Mouse (Mus musculus) kidney, embryonic 16.5 days (tissue): ENCODE results near the gene D5Ertd579e. TPM values are rescaled to one million over a fixed set of nuclear protein-coding genes. Genes with fewer than 3 reads are reported as not detected.

Experiments used
- ATAC-seq: fragments of 200-750 bp; cut with Nextera tagmentation; 2 replicates; pipeline ENCODE4 v1.8.0; 2017; ENCODE audit warnings: moderate TSS enrichment; ENCODE audit not compliant: low FRiP score, low TSS enrichment
- H3K27ac ChIP-seq: fragments of 300-500 bp; sonication (generic); 2 replicates; pipeline ENCODE4 v1.5.1; 2014; ENCODE audit warnings: low read length
- H3K27me3 ChIP-seq: fragments of 300-500 bp; sonication (generic); 2 replicates; pipeline ENCODE4 v1.6.1; 2014; ENCODE audit warnings: low read length, control low read depth, mixed read lengths; ENCODE audit not compliant: insufficient read depth
- H3K36me3 ChIP-seq: fragments of 300-500 bp; sonication (generic); 2 replicates; pipeline ENCODE4 v1.6.1; 2014; ENCODE audit warnings: low read length, control low read depth, mixed read lengths; ENCODE audit not compliant: insufficient read depth
- H3K4me1 ChIP-seq: fragments of 300-500 bp; sonication (generic); 2 replicates; pipeline ENCODE4 v1.6.1; 2014; ENCODE audit warnings: low read length, control low read depth, mixed read lengths; ENCODE audit not compliant: insufficient read depth
- H3K4me2 ChIP-seq: fragments of 300-500 bp; sonication (generic); replicated peaks from 2 replicates; pipeline ENCODE4 v1.6.1; 2014; ENCODE audit warnings: low read depth, low read length
- H3K4me3 ChIP-seq: fragments of 300-500 bp; sonication (generic); 2 replicates; pipeline ENCODE4 v1.5.1; 2014; ENCODE audit warnings: mild to moderate bottlenecking, low read length
- H3K9ac ChIP-seq: fragments of 300-500 bp; sonication (generic); replicated peaks from 2 replicates; pipeline ENCODE4 v1.6.1; 2014; ENCODE audit warnings: low read length
- H3K9me3 ChIP-seq: fragments of 300-500 bp; sonication (generic); 2 replicates; pipeline ENCODE4 v1.6.1; 2016; ENCODE audit warnings: low read length, control low read depth
- WGBS: fragments of 180-500 bp; shearing (Covaris S2); extraction: QIAGEN DNeasy Blood & Tissue Kit; methylation state at CpG from one replicate; pipeline ENCODE4 v1.1.7; 2014; 5-methylcytosine and 5-hydroxymethylcytosine counted together
- polyA plus RNA-seq: library from polyadenylated mRNA; unstranded; fragments of >200 nt; fragmentation: Nextera tagmentation; extraction: Ambion mirVana; gene quantifications from 2 replicates; pipeline ENCODE4 v1.2.1, GENCODE M21; 2015

D5Ertd579e gene
- polyA plus RNA-seq, 1 experiment from 2014 or later: 18.4 TPM

DNA sequence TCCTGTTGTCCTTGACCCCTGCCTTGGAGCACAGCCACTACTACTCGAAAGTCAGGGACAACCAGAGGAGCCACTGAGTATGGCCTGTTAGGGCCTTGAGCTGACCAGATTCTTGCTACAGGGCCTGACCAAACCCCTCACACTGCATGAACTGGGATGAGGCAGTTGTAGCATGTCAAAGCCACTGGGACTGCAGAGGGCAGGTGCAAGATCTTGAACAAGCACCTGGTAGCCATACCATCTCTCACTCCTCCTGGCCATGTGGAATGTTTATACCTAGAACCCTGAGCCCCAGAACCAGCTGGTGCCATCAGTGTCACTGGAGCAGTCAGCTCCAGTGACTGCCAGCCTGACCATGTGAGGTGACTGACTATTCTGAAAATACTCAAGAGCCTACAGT, 96.9 kb downstream of the D5Ertd579e start:
- Histone ChIP-seq H3K36me3 (peaks cover 31% of the 10 kb centered on the region), H3K4me2 (no peak overlapping the region), H3K4me3 (no peak overlapping the region), H3K27ac (no peak overlapping the region), H3K9ac (no peak overlapping the region), H3K27me3 (no peaks in the 10 kb centered on the region), H3K4me1 (no peaks in the 10 kb centered on the region), H3K9me3 (no peaks in the 10 kb centered on the region)
- no peak for ATAC-seq
- WGBS: 88% methylated on average over 1 of the region's 1 CpGs

DNA sequence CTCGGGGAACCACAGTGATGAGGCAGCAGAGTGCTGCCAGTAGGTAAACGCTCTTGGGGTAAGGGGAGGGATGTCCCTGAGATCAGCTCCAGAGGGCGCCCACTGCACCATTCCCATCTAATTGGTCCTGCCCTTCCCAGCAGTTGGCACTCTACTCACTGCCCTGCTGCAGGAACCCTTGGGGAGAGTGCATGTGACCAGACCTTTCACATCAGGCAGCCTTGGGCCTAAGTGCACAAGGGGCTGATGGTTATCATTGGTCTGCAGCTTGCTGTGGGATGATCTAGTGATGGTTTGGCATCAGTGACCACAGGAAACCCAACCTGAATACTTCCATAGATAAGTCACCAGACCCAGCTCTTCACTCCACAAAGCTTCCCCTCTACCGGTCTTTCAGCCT, 98.2 kb downstream of the D5Ertd579e start:
- no peaks in the 10 kb centered on the region for H3K9me3 ChIP-seq
- WGBS: 32% methylated on average over 4 of the region's 4 CpGs
- H3K27ac ChIP-seq: no peak overlapping the region
- peak; percentile 46; the same call in 1 of the 2 replicates for ATAC-seq
- no peaks in the 10 kb centered on the region for H3K27me3 ChIP-seq
- H3K4me3 ChIP-seq: no peak overlapping the region
- no peaks in the 10 kb centered on the region for H3K4me1 ChIP-seq
- H3K36me3 ChIP-seq: peaks cover 24% of the 10 kb centered on the region
- no peak overlapping the region for H3K4me2 ChIP-seq
- no peak overlapping the region for H3K9ac ChIP-seq

DNA sequence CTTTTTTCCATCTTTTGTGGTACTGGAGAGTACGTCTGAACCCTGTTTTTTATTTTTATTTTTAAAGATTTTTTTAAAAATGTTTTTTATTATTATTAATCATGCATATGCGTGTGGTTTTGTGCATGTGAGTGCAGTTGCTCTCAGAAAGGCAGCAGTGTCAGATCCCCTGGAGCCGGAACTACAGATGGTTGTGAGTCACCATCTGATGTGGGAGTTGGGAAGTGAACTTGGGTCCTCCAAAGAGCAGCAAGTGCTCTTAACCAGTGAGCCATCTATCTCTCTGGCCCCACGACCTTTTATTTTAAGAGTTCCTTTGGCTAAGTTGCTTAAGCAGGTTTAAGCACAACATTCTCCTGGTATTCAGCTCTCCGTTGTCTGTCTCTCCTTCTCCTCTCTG, 99.6 kb downstream of the D5Ertd579e start:
- no peak overlapping the region for H3K4me2 ChIP-seq
- 68% methylated on average over 5 of the region's 5 CpGs for WGBS
- H3K9ac ChIP-seq: no peak overlapping the region
- no peak overlapping the region for H3K4me3 ChIP-seq
- no peak overlapping the region for H3K27ac ChIP-seq
- no peak for ATAC-seq
- H3K9me3 ChIP-seq: no peaks in the 10 kb centered on the region
- no peaks in the 10 kb centered on the region for H3K27me3 ChIP-seq
- H3K36me3 ChIP-seq: peaks cover 11% of the 10 kb centered on the region
- H3K4me1 ChIP-seq: no peaks in the 10 kb centered on the region

DNA sequence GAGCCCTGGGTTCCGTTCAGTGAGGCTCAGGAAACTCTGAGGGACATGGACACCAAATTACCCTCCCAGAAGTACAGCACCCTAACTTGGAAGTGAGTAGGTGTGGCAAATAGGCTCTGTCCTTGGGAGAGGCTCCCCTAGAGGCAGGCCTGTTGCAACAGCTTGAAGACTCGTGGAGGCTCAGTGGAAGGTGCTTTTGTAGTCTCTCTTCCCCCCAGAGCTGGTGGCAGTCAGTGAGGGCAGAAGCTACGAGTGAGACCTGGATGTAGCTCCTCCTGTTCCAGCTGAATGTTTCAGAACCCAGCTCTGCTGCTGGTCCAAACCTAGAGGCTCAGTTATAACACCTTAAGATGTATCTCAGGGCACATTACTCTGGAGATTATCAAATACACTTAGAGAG, 100.7 kb downstream of the D5Ertd579e start:
- Histone ChIP-seq H3K4me2 (no peak overlapping the region), H3K27ac (no peak overlapping the region), H3K27me3 (no peaks in the 10 kb centered on the region), H3K4me3 (no peak overlapping the region), H3K36me3 (peaks cover 8% of the 10 kb centered on the region; the same call in 1 of the 2 replicates), H3K9ac (no peak overlapping the region), H3K9me3 (no peaks in the 10 kb centered on the region), H3K4me1 (no peaks in the 10 kb centered on the region)
- ATAC-seq: no peak
- WGBS: 30% methylated on average over 3 of the region's 3 CpGs

DNA sequence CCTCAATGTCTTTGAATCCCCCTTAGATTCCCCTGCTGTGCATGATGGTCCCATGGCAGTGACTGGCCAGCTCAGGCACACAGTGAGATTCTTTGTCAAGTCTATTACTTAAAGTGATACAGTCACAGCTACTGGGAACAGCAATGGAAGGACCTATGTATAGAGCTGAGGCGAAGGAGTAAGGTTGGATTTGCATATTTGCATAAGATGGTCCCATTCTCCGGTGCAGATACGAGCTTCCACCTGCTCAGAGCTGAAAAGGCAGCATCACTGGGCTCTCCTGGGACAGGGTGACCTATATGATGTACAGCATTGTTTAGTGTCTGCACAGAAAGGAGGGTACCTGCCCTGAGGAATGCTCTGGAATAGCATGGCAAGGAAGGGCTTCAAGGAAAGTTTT, 101.5 kb downstream of the D5Ertd579e start:
- WGBS: 86% methylated on average over 3 of the region's 3 CpGs
- peaks cover 3% of the 10 kb centered on the region; the same call in 1 of the 2 replicates for H3K36me3 ChIP-seq
- no peak overlapping the region for H3K4me2 ChIP-seq
- H3K4me1 ChIP-seq: no peaks in the 10 kb centered on the region
- H3K27me3 ChIP-seq: no peaks in the 10 kb centered on the region
- no peak overlapping the region for H3K4me3 ChIP-seq
- H3K9ac ChIP-seq: no peak overlapping the region
- H3K9me3 ChIP-seq: no peaks in the 10 kb centered on the region
- H3K27ac ChIP-seq: no peak overlapping the region
- ATAC-seq: no peak

DNA sequence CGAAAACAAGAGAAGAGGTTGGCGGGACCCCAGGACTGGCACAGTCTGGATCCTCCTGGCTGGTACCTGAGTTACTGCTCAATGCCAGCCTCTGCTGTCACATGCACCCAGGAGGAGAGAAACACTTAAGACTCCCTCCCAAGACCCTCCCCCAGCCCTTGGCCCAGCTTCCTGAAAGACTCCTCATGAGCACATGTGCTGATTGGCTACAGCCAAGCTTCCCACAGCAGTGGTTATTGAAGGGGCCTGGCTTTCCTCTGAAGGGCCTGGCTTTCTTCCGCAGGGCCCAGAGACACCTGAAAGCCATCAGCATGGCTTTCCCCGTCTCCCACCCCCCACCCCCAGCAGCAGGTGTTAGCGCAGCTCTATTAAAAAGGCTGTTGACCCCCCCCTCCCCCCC, 102.6 kb downstream of the D5Ertd579e start, which contains the start of gene Tbc1d14:
Tbc1d14 (minus strand) TSS at position 101 of the 400 bp plus-strand sequence.
- no peak within 1 kb of the TSS for H3K27ac ChIP-seq
- H3K4me2 ChIP-seq: no peak within 1 kb of the TSS
- no peak within 1 kb of the TSS for H3K4me3 ChIP-seq
- no peak for ATAC-seq
- no peaks in the 10 kb centered on the region for H3K36me3 ChIP-seq
- WGBS: 89% methylated on average over 5 of the region's 5 CpGs
- no peaks in the 10 kb centered on the region for H3K9me3 ChIP-seq
- H3K27me3 ChIP-seq: no peaks in the 10 kb centered on the region
- H3K4me1 ChIP-seq: no peaks in the 10 kb centered on the region
- no peak within 1 kb of the TSS for H3K9ac ChIP-seq

DNA sequence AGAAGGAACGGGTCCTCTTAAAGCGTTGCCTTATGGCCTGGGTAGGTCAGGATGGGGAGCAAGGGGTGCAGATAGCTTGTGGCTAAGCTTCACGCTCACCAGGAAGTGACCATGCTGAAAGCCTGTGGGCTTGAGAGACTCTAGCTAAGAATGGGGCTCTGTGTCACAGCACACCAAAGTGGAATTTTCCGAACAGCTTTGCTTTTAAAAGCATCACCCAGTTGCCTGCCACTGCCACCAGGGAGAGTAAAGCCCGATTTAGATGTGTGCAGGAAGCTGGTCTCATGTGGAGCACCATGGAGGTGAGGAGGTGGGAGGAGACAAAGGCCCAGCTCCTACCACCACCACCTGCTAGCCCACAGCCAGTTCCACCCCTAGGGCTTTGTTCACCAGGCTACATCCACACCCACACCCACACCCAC, 105.3 kb downstream of the D5Ertd579e start:
- no peak for ATAC-seq

DNA sequence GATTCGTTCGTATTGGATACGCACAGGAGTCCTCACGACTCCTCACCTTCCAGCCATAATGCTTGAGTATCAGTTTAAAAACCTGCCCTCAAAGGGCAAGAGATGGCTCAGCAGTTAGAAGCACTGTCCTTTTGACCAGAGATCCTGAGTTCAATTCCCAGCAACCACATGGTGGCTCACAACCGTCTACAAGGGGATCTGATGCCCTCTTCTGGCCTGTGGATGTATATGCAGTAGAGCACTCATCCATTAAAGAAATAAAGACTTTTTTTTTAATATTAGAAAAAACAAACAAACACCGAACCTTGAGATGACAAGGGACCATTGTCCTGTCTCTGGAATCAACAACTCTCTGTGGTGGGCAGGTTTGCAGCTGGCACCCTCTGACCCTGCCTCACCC, 111.5 kb downstream of the D5Ertd579e start:
- WGBS: 74% methylated on average over 6 of the region's 6 CpGs
- H3K9me3 ChIP-seq: no peaks in the 10 kb centered on the region
- no peak for ATAC-seq

More for the DNA sequence above, 105.3 kb downstream of the D5Ertd579e start:
- Histone ChIP-seq H3K4me3 (no peak overlapping the region), H3K4me1 (no peaks in the 10 kb centered on the region), H3K9ac (no peak overlapping the region), H3K4me2 (no peak overlapping the region), H3K27ac (no peak overlapping the region), H3K36me3 (no peaks in the 10 kb centered on the region), H3K27me3 (no peaks in the 10 kb centered on the region), H3K9me3 (no peaks in the 10 kb centered on the region)
- 76% methylated on average over 5 of the region's 5 CpGs for WGBS

DNA sequence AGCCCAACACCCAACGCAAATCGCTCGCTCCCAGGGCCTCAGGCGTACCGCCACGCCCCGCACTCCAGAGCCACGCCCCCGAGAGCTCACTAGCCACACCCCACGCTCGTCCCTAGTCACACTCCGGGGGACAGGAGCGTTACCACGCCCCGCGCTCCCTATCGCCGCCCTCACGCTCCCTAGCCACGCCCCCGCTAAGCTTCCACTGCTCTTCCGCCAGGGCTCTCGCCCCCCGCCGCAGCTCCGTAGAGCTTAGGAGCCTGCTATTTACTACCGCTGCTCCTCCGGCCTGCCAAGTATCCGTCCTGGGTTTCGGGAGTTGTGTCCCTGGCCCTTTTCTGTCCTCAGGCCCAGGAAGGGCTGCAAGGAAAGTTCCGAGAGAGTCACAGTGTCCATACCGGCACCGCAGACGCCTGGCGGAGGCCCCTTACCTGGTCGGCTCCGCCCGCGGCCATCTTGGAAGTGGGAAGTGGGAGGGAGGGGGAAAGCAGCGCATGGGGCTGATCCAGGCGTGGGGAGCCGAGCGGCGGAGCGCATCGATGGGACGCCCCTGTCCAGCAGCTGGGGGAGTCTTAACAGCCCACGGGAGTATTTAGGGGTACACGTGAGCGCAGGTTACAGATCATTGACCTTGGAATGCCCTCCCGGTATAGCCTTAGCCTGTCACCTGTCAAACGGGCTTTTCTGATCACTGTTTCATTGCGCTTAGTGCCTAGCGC, 113.7 kb downstream of the D5Ertd579e start:
- Histone ChIP-seq H3K4me1 (peaks cover 27% of the 10 kb centered on the region), H3K4me2 (peak overlapping the region; percentile 87), H3K9ac (peak overlapping the region; percentile 87), H3K36me3 (no peaks in the 10 kb centered on the region), H3K9me3 (no peaks in the 10 kb centered on the region), H3K27me3 (no peaks in the 10 kb centered on the region), H3K4me3 (peak overlapping the region; percentile 82), H3K27ac (peak overlapping the region; percentile 86)
- WGBS: 1% methylated on average over 53 of the region's 54 CpGs
- ATAC-seq: peak; percentile 97

More for the DNA sequence above, 111.5 kb downstream of the D5Ertd579e start:
- Histone ChIP-seq H3K4me2 (no peak overlapping the region), H3K27me3 (no peaks in the 10 kb centered on the region), H3K27ac (no peak overlapping the region), H3K36me3 (no peaks in the 10 kb centered on the region), H3K9ac (no peak overlapping the region), H3K4me1 (peaks cover 24% of the 10 kb centered on the region), H3K4me3 (no peak overlapping the region)

DNA sequence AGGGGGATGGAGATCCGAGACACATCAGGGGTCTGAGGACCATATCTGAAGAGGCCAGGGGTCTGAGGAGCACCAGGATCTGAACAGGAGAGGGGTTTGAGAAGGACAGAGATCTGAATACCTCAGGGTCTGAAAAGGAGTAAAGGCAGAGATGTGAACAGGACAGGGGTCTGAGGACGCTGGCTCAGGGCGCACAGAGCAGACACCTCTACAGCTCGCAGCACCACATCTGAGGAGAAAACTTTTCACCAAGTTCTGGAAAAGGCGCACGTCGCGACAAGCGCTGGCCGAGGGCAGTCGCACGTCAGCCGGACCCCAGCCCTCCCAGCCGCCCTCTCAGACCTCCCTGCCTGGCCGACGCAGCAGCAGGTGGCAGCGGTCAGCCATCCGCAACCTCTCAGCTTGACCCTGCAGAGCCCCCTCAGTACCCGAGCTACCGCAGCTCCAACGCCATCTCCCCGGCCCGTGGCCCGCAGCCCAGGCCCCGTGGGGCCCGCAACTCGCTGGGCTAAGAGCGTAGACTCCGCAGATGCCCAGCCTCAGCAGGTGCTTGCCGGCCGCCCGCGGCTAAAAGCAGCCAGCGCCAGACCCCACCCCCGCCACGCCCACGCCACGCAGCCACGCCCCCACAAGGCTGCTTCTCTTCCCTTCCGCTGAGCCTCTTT, 114.4 kb downstream of the D5Ertd579e start:
- peak overlapping the region; percentile 82 for H3K4me3 ChIP-seq
- peak overlapping the region; percentile 87 for H3K4me2 ChIP-seq
- WGBS: under 1% methylated on average over 38 of the region's 40 CpGs
- peak overlapping the region; percentile 75 for H3K9ac ChIP-seq
- peaks cover 27% of the 10 kb centered on the region for H3K4me1 ChIP-seq
- H3K27me3 ChIP-seq: no peaks in the 10 kb centered on the region
- H3K27ac ChIP-seq: peak overlapping the region; percentile 51; the same call in 1 of the 2 replicates
- no peak; the same call in 1 of the 2 replicates for ATAC-seq
- H3K9me3 ChIP-seq: no peaks in the 10 kb centered on the region
- H3K36me3 ChIP-seq: no peaks in the 10 kb centered on the region
